Mouse (Mus musculus): ENCODE results near the gene Naa80.

- TF ChIP-seq CTCF (conservative IDR thresholded peaks at IDR 0.05; ENCODE audit: insufficient read depth, insufficient read length, low read depth, low read length) (no peak), POLR2A (IDR thresholded peaks at IDR 0.05; ENCODE audit: low read depth, low read length) (no peak)
Measured at GRCm38 (mm10) chr9:107611456-107612190, 32.9 kb downstream of the Naa80 start.
